Mouse (Mus musculus) liver, embryonic 16.5 days (tissue): ENCODE data around the gene Erich3. TPM values are rescaled to one million over a fixed set of nuclear protein-coding genes. Genes with fewer than 3 reads are reported as not detected.

Experiments
- ATAC-seq: fragments of 200-750 bp; cut with Nextera tagmentation; 2 replicates; pipeline ENCODE4 v1.8.0; 2017; ENCODE audit warnings: low read depth, mild to moderate bottlenecking, moderate number of reproducible peaks, moderate library complexity
- H3K27ac ChIP-seq: fragments of 300-500 bp; sonication (generic); 2 replicates; pipeline ENCODE4 v1.5.1; 2014; ENCODE audit warnings: mild to moderate bottlenecking, low read length
- H3K27me3 ChIP-seq: fragments of 300-500 bp; sonication (generic); 2 replicates; pipeline ENCODE4 v1.6.1; 2014; ENCODE audit warnings: low read depth, low read length, mixed read lengths; ENCODE audit not compliant: control insufficient read depth, insufficient read depth
- H3K36me3 ChIP-seq: fragments of 300-500 bp; sonication (generic); 2 replicates; pipeline ENCODE4 v1.6.1; 2014; ENCODE audit warnings: mild to moderate bottlenecking; ENCODE audit not compliant: control insufficient read depth, insufficient read depth
- H3K4me1 ChIP-seq: fragments of 300-500 bp; sonication (generic); 2 replicates; pipeline ENCODE4 v1.6.1; 2014; ENCODE audit warnings: low read depth, low read length, mixed read lengths; ENCODE audit not compliant: control insufficient read depth
- H3K4me2 ChIP-seq: fragments of 300-500 bp; sonication (generic); 2 replicates; pipeline ENCODE4 v1.6.1; 2014; ENCODE audit warnings: low read depth, low read length, mixed read lengths
- H3K4me3 ChIP-seq: fragments of 300-500 bp; sonication (generic); 2 replicates; pipeline ENCODE4 v1.5.1; 2014; ENCODE audit warnings: low read depth, mild to moderate bottlenecking, low read length
- H3K9ac ChIP-seq: fragments of 300-500 bp; sonication (generic); 2 replicates; pipeline ENCODE4 v1.6.1; 2014; ENCODE audit warnings: low read depth, low read length
- H3K9me3 ChIP-seq: fragments of 300-500 bp; sonication (generic); replicated peaks from 2 replicates; pipeline ENCODE4 v1.6.1; 2016; ENCODE audit warnings: low read length; ENCODE audit not compliant: control insufficient read depth
- WGBS: fragments of 180-500 bp; shearing (Covaris S2); extraction: QIAGEN DNeasy Blood & Tissue Kit; methylation state at CpG from one replicate; pipeline ENCODE4 v1.1.7; 2014; ENCODE audit not compliant: insufficient replicate concordance; 5-methylcytosine and 5-hydroxymethylcytosine counted together
- polyA plus RNA-seq: library from polyadenylated mRNA; unstranded; fragments of >200 nt; fragmentation: Nextera tagmentation; extraction: Ambion mirVana; gene quantifications from 2 replicates; pipeline ENCODE4 v1.2.1, GENCODE M21; 2015

Gene Erich3
- polyA plus RNA-seq, 1 experiment from 2014 or later = not detected

DNA sequence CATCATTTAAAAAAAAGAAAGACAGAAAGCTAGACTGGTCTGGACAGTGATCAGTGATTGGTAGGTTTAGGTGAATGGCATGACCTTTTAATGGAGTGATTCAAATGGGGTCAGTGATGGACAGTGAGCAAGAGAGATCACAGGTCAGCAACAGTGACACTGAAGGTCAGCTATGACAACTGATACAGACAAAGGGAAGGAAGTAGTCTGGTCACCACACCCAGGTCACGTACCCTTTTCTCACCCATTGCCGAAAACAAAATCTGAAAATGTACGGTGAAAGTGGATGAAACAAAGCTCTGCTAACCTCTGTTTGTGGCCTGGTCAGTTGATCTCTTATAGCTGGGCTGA, 28.9 kb downstream of the Erich3 start:
- Histone ChIP-seq H3K9ac (no peak overlapping the region), H3K4me1 (no peaks in the 10 kb centered on the region), H3K36me3 (no peaks in the 10 kb centered on the region), H3K27me3 (no peaks in the 10 kb centered on the region), H3K4me3 (no peak overlapping the region), H3K27ac (no peak overlapping the region), H3K4me2 (no peak overlapping the region), H3K9me3 (no peaks in the 10 kb centered on the region)
- no peak for ATAC-seq
- WGBS = 49% methylated on average over 3 of the region's 3 CpGs

DNA sequence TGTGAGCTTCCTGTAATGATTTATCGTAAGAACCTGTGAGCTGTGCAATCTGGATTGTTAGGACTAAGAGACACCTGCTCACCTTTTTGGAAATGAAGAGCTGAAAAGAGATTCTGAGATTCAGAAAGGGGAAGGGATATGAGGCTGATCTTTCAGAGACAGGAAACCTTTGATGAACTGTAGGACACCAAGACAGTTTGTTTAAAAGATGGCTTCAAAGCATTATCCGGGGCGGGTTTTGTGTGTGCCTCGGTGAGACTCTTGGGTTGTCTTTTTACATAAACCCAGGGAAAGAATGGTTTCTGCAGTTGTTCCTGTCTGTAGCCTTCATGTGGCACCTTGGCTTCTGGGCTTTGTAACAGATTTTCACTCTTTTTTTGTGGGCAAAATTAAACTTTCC, 30.2 kb downstream of the Erich3 start:
- Histone ChIP-seq H3K9ac (no peak overlapping the region), H3K9me3 (no peaks in the 10 kb centered on the region), H3K36me3 (no peaks in the 10 kb centered on the region), H3K4me3 (no peak overlapping the region), H3K4me1 (no peaks in the 10 kb centered on the region), H3K4me2 (no peak overlapping the region), H3K27ac (no peak overlapping the region), H3K27me3 (no peaks in the 10 kb centered on the region)
- WGBS = 64% methylated on average over 4 of the region's 4 CpGs
- no peak for ATAC-seq

DNA sequence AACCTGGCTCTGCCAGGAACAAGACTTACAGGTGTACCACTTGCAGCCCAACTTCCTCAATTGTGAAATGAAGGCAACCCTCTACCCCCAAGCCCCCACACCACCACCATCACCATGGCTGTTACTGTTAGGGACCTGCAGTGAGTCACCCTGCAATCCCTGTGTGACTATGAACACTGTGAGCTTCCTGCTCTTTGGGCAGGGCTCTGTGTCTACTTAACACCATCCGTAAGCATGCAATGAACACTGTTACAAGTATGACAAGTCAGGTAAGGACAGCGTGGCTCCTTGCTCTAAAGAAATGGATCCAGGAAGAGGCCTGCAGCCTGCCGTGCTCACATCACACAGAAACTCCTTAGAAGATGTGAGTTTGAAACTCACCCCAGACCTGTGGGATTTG, 33.0 kb downstream of the Erich3 start:
- H3K27me3 ChIP-seq = no peaks in the 10 kb centered on the region
- WGBS = 64% methylated on average over 3 of the region's 3 CpGs

DNA sequence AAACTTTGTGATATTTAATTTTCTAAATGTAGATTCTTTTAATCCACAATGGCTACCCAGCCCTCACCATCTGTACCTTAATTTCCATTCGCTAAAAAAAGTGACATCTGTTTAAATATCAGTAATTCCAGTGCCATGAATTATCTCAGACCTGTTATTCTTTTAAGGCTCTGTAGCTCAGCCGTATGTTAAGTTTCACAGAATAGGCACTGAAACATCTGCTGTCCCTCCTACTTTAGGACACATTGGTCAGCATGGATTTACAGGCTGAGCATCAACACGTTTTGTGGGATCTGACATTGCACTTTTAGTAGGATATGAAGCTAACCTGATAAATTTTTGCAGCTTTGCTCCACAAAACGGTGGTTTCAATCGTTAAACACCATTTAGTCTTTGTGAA, 35.2 kb downstream of the Erich3 start:
- H3K36me3 ChIP-seq = no peaks in the 10 kb centered on the region
- no peak overlapping the region for H3K27ac ChIP-seq
- WGBS = 51% methylated on average over 5 of the region's 5 CpGs
- H3K9me3 ChIP-seq = no peaks in the 10 kb centered on the region
- H3K4me3 ChIP-seq = no peak overlapping the region
- H3K4me1 ChIP-seq = no peaks in the 10 kb centered on the region
- no peak overlapping the region for H3K9ac ChIP-seq
- no peak overlapping the region for H3K4me2 ChIP-seq
- H3K27me3 ChIP-seq = no peaks in the 10 kb centered on the region
- ATAC-seq = no peak

More for the DNA sequence above, 33.0 kb downstream of the Erich3 start:
- no peaks in the 10 kb centered on the region for H3K9me3 ChIP-seq
- H3K27ac ChIP-seq = no peak overlapping the region
- no peaks in the 10 kb centered on the region for H3K36me3 ChIP-seq
- H3K4me2 ChIP-seq = no peak overlapping the region
- H3K4me3 ChIP-seq = no peak overlapping the region
- H3K9ac ChIP-seq = no peak overlapping the region
- no peaks in the 10 kb centered on the region for H3K4me1 ChIP-seq
- no peak for ATAC-seq

DNA sequence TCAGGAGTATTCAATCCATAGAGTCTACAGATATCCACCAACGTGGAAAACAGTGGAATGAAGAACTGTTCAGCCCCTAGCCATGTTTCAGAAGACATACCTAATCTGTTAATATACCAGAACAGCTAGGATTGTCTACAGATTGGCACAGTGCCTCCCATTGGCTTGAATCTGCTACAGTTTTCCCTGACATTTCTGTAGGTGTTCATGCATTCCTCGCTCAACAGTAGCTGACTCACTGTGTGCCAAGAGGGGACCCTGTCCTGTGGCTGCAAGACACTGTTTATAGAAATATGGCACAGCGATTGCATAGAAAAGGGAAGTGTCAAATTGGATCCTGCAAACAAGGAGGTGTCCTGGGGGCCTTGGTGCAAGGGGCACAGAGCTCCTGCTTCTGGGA, 36.6 kb downstream of the Erich3 start:
- WGBS = 38% methylated on average over 3 of the region's 3 CpGs
- no peaks in the 10 kb centered on the region for H3K36me3 ChIP-seq
- no peak overlapping the region for H3K4me3 ChIP-seq
- no peak overlapping the region for H3K9ac ChIP-seq
- ATAC-seq = no peak
- no peak overlapping the region for H3K4me2 ChIP-seq
- H3K27me3 ChIP-seq = no peaks in the 10 kb centered on the region
- H3K9me3 ChIP-seq = no peaks in the 10 kb centered on the region
- no peak overlapping the region for H3K27ac ChIP-seq
- no peaks in the 10 kb centered on the region for H3K4me1 ChIP-seq

DNA sequence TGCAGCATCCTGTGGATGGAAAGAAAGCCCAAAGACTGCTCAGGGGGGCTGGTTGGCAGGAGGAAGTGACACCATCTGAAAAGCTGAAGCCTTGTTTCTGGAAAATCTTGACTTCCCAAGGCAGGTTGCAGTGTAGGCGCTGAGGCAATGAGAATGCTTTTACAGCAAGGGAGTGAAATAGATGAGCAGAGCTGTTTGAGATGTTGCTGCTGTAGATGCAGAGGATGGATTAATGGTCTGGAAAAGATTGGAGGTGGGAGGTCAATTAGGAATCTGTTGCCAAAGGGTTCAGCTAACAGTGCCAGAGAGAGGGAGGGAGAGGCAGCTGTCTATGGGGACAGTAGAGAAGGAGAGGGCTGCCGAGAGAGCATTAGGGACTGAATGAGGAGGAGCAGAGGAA, 37.1 kb downstream of the Erich3 start:
- ATAC-seq = no peak
- Histone ChIP-seq H3K36me3 (no peaks in the 10 kb centered on the region), H3K4me1 (no peaks in the 10 kb centered on the region), H3K4me3 (no peak overlapping the region), H3K9ac (no peak overlapping the region), H3K27me3 (no peaks in the 10 kb centered on the region), H3K27ac (no peak overlapping the region), H3K9me3 (no peaks in the 10 kb centered on the region), H3K4me2 (no peak overlapping the region)
- 62% methylated on average over 2 of the region's 2 CpGs for WGBS

DNA sequence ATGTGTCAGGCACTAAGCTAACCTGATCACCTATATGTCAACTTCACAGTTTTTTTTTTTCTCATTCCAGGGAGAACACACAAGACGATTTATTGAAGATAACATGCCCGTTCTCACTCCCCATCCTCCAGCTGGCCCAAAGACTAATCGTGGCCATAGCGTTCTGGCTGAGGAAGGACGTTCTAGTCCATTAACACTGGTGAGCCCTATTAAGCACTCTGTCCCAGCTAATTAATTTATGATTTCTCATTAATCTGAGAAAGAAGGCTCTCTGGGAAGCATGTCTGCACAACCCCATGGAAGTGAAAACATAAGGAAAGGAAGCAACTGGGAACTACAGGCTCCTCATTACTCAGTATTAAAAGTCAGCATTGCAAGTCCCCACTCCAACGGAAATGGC, 41.1 kb downstream of the Erich3 start:
- H3K9me3 ChIP-seq = no peaks in the 10 kb centered on the region
- H3K4me3 ChIP-seq = no peak overlapping the region
- H3K36me3 ChIP-seq = no peaks in the 10 kb centered on the region
- no peak overlapping the region for H3K27ac ChIP-seq
- H3K9ac ChIP-seq = no peak overlapping the region
- H3K4me2 ChIP-seq = no peak overlapping the region
- H3K4me1 ChIP-seq = no peaks in the 10 kb centered on the region
- 56% methylated on average over 6 of the region's 6 CpGs for WGBS
- no peak for ATAC-seq
- H3K27me3 ChIP-seq = no peaks in the 10 kb centered on the region

DNA sequence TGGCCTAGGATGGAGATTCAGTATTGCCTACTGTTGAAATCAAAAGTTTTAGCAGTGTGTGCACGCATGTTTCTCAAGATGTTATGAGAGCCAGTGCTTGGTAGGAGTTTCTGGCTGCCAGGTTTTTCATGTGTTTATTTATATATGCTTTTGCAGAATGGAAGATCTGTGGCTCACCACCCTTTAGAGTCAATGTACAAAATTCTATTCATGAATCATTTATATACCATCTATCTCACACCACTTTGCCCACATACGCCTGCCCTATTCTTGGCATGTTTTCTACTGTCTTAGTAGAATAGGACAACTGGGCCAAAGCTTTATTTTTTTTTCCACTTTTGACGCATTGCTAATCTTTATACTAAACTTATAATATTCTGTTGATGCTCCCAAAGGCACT, 44.5 kb downstream of the Erich3 start:
- H3K4me3 ChIP-seq = no peak overlapping the region
- no peaks in the 10 kb centered on the region for H3K4me1 ChIP-seq
- ATAC-seq = no peak
- no peaks in the 10 kb centered on the region for H3K9me3 ChIP-seq
- no peak overlapping the region for H3K4me2 ChIP-seq
- no peak overlapping the region for H3K9ac ChIP-seq
- WGBS = 64% methylated on average over 3 of the region's 3 CpGs
- no peaks in the 10 kb centered on the region for H3K36me3 ChIP-seq
- no peaks in the 10 kb centered on the region for H3K27me3 ChIP-seq
- H3K27ac ChIP-seq = no peak overlapping the region

DNA sequence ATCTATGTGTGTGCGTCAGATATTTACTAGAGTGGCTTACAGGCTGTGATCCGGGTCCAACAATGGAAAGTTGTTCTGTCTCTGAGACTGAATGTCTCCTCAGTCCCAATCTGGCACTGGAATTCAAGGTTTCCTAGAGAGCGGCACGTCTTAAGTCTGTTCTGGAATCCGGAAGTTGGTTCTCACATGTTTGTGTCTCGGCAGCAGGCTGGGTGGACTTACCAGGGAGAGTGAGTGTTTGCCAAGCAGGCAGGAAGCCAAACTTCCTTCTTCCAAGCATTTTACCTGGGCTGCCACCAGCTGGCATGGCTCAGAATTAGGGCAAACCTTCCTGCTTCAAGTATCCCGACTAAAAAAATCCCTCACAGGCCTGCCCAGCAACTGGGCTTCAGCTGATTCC, 59.5 kb downstream of the Erich3 start:
- Histone ChIP-seq H3K9me3 (no peaks in the 10 kb centered on the region), H3K27me3 (no peaks in the 10 kb centered on the region), H3K4me3 (no peak overlapping the region), H3K36me3 (no peaks in the 10 kb centered on the region), H3K9ac (no peak overlapping the region), H3K27ac (no peak overlapping the region), H3K4me1 (no peaks in the 10 kb centered on the region), H3K4me2 (no peak overlapping the region)
- WGBS = 59% methylated on average over 7 of the region's 7 CpGs
- ATAC-seq = no peak

DNA sequence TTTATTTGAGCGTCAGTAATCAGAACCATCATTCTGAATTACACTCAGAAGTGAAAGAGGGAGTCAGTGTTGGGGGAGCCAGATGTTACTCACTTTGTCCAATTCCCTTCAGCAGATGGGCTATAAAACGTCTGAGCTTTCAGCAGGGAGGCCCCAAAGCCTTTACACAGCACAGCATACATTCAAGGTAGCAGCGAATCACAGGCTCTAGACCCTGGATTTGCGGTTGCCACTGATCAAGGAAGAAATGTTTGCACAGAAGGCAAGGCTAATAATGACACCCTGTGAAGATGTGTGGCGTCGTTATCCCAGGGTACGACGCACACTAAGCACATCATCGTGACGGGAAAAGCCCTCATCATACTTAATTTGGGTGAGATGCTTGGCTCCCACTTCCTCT, 67.8 kb downstream of the Erich3 start:
- WGBS = 75% methylated on average over 10 of the region's 10 CpGs
- Histone ChIP-seq H3K9ac (no peak overlapping the region), H3K4me2 (no peak overlapping the region), H3K4me3 (no peak overlapping the region), H3K27ac (no peak overlapping the region), H3K36me3 (no peaks in the 10 kb centered on the region), H3K27me3 (no peaks in the 10 kb centered on the region), H3K9me3 (no peaks in the 10 kb centered on the region), H3K4me1 (no peaks in the 10 kb centered on the region)
- no peak for ATAC-seq
